ENCODE assay signal across 8 mouse cellular contexts in the genomic region with DNA sequence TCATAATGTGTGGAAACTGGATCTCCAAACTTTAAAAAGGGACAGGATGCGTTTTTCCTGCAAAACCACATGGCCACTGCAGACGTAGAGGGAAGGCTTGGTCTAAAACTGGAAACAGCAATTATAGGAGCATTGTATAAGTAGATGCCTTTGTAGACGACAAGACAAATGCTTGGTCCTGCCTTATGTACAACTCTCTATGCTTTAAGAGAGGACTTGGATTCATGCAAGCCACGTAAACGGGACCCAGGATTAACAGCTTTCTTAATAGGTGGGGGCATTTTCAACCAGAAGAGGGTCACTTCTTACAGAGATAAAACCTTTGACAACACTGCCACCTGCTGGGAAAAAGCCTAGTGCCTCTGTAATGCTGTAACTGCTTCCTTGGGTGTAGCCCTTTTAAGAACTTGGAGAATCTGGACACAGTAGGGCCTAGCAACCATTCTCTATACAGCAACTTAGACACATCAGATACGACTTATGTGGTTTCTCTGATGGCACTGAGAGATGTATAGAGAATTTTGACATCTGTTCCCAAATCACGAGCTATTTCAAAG.
A peak's percentile ranks its signal among the peaks of the same experiment; 100 is the strongest.
DNase-seq lines count a peak whose midpoint lies in the region; ATAC-seq and TF ChIP-seq lines count a peak whose summit lies in the region.

No protein-coding gene starts in this region.

- TF ChIP-seq POLR2A in myocyte (IDR thresholded peaks at IDR 0.05; ENCODE audit: insufficient read length, low read depth), result no peak

- H3K4me1 ChIP-seq in heart, embryonic 11.5 days (ENCODE audit: control insufficient read depth, insufficient read depth, low read length), result no peaks in the 10 kb centered on the region
- peaks cover 6% of the 10 kb centered on the region; the same call in 1 of the 2 replicates for H3K4me1 ChIP-seq in forebrain, embryonic 10.5 days

- intact Hi-C loops in heart, postnatal 10 days (cut with DNase I), result loop anchor here (5.0 kb wide), 2 partner anchors 173 to 312 kb away; no protein-coding TSS in a partner anchor

- no peak for ATAC-seq in heart, embryonic 11.5 days (replicated peaks; ENCODE audit: insufficient number of reproducible peaks, low FRiP score, low TSS enrichment)

- no peak overlapping the region for H3K4me3 ChIP-seq in heart, embryonic 11.5 days (ENCODE audit: low read depth, low read length)
- no peak overlapping the region for H3K4me3 ChIP-seq in forebrain, embryonic 10.5 days
- no peak overlapping the region for H3K4me3 ChIP-seq in myocyte

- H3K36me3 ChIP-seq in heart, embryonic 11.5 days (ENCODE audit: control insufficient read depth, insufficient read depth, low read length), result no peaks in the 10 kb centered on the region
- no peaks in the 10 kb centered on the region for H3K36me3 ChIP-seq in forebrain, embryonic 10.5 days (replicated peaks)
- H3K36me3 ChIP-seq in myocyte (ENCODE audit: control insufficient read depth, insufficient read depth), result no peaks in the 10 kb centered on the region

- no peaks in the 10 kb centered on the region for H3K27me3 ChIP-seq in heart, embryonic 11.5 days (ENCODE audit: control insufficient read depth, insufficient read depth, low read length)
- no peaks in the 10 kb centered on the region for H3K27me3 ChIP-seq in forebrain, embryonic 10.5 days (ENCODE audit: poor library complexity, severe bottlenecking)
- no peaks in the 10 kb centered on the region for H3K27me3 ChIP-seq in myocyte (ENCODE audit: control insufficient read depth, insufficient read depth, insufficient read length)

- H3K9me3 ChIP-seq in heart, embryonic 11.5 days (replicated peaks; ENCODE audit: control insufficient read depth, low read length), result no peaks in the 10 kb centered on the region
- H3K9me3 ChIP-seq in forebrain, embryonic 10.5 days, result no peaks in the 10 kb centered on the region

- no peak overlapping the region for H3K9ac ChIP-seq in heart, embryonic 11.5 days (ENCODE audit: low read depth, low read length)

- H3K4me2 ChIP-seq in heart, embryonic 11.5 days, result no peak overlapping the region
- peak overlapping the region; percentile 21 for H3K4me2 ChIP-seq in myocyte (ENCODE audit: low read depth)

- 41% methylated on average over 7 of the region's 7 CpGs for WGBS in heart, embryonic 11.5 days (ENCODE audit: insufficient replicate concordance)
- WGBS in forebrain, embryonic 10.5 days, result 51% methylated on average over 7 of the region's 7 CpGs

- no peak overlapping the region for H3ac ChIP-seq in myocyte (ENCODE audit: control insufficient read depth, insufficient read length)

- no peaks in the 10 kb centered on the region for H3K79me2 ChIP-seq in myocyte (ENCODE audit: control insufficient read depth, insufficient read depth)

- no peak overlapping the region for H3K27ac ChIP-seq in heart, embryonic 11.5 days (ENCODE audit: low read depth, low read length)
- no peak overlapping the region for H3K27ac ChIP-seq in forebrain, embryonic 10.5 days

- DNase-seq in heart, postnatal 10 days, result peak; percentile 34 to 56
- DNase-seq in urinary bladder, postnatal 14 days (ENCODE audit: low spot score), result peak; percentile 37
- no peak for DNase-seq in urinary bladder, postnatal 4 days (ENCODE audit: low spot score in 2 of 2)
- peak; percentile 52 for DNase-seq in forebrain, embryonic 10.5 days (ENCODE audit: extremely low spot score, low spot score)
- peak; percentile 63 to 66 for DNase-seq in kidney, postnatal 4 days
- DNase-seq in cerebellum, adult 9-10 months, result no peak

TF ChIP-seq in myocyte, 11 proteins besides CTCF, POLR2A, EP300 and RAD21:
- no peak for TF ChIP-seq USF1 (IDR thresholded peaks at IDR 0.05; ENCODE audit: low read depth)

Comparison
In these comparisons a context has a peak if more than half of its experiments do, and no peak if none do; other contexts are left out.
1. DNase-seq: peak in heart, postnatal 10 days (2 of 2), urinary bladder, postnatal 14 days (single experiment), forebrain, embryonic 10.5 days (single experiment) and kidney, postnatal 4 days (2 of 2); none in urinary bladder, postnatal 4 days (0 of 2) and cerebellum, adult 9-10 months (single experiment).